Mouse (Mus musculus) liver, postnatal 0 days (tissue): Measurements from ENCODE around the gene Pgd.

ENCODE experiments used
- CTCF ChIP-seq: sonication (generic); IDR thresholded peaks from 2 replicates; pipeline ENCODE4 v1.5.1; 2016; ENCODE audit warnings: antibody characterized with exemption, low read depth
- EP300 ChIP-seq: IDR thresholded peaks from 2 replicates; pipeline ENCODE4 v1.6.1; 2016; ENCODE audit warnings: antibody characterized with exemption, low read depth, mild to moderate bottlenecking

DNA sequence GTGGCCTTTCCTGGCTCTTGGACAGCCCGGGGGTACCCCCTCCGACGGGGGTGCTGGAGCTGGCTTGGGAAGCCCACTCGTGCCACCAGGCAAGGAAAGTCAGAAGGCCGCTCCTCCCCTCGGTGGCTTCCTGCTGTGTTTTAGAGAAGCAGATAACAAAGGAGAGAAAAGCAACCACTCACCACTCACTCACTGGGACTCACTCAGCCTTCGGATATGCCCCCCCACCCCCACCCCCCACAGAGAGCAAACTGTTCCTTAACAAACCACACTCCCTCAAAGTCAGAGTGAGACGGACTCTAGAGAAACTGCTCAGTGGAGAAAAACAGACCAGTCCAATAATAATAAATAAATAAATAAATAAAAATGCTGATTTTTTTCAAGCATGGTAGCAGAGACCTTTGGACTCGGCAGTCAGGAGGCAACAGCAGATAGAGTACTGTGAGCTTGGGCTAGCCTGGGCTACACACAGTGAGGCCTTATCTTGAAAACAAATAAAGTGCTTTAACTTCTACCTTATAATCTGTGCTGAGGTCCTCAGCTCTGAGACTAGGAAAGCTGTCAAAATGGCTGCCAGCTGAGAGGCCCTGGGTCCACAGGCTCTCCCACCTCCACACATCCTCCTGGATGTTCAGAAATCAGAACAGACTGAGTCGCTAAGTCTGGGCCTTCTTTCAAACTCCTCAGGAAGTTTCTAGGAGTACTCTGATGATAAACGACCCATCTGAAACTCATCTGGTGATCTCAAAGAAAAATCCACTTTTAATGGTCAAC, 41.0 kb downstream of the Pgd start:
- TF ChIP-seq CTCF (no peak), EP300 (no peak)
